Mouse (Mus musculus): ENCODE measurements around the gene Phactr4.

- no peak for TF ChIP-seq CTCF (IDR thresholded peaks at IDR 0.05; ENCODE audit: borderline replicate concordance, control insufficient read depth, extremely low read depth, insufficient read depth, low read length, poor library complexity)
- no peak for TF ChIP-seq POLR2A (IDR thresholded peaks at IDR 0.05; ENCODE audit: control insufficient read depth, extremely low read depth, insufficient read depth, low read length, poor library complexity)
Measured at GRCm38 (mm10) chr4:132432717-132433372, 10.6 kb upstream of the Phactr4 start.

Data from thymus, adult 2 months (tissue).